Mouse (Mus musculus) small intestine, adult 2 months (tissue): Measurements from ENCODE around the gene Plxnb1.

ENCODE experiments used
- CTCF ChIP-seq: fragments of 200-500 bp; IDR thresholded peaks from 2 replicates; pipeline ENCODE4 v1.5.1; 2012; ENCODE audit warnings: low read depth, mild to moderate bottlenecking, control low read depth, inconsistent platforms, low read length, moderate library complexity, mixed read lengths; ENCODE audit not compliant: insufficient replicate concordance, insufficient read length; ENCODE audit errors: extremely low read depth
- POLR2A ChIP-seq: fragments of 200-500 bp; IDR thresholded peaks from 2 replicates; pipeline ENCODE4 v1.6.1; 2012; ENCODE audit warnings: low read depth, mild to moderate bottlenecking, control low read depth, inconsistent platforms, low read length, moderate library complexity

- no peak for TF ChIP-seq POLR2A
- TF ChIP-seq CTCF, result no peak
These were observed 39.7 kb upstream of the Plxnb1 start for GRCm38 (mm10) chr9:109055271-109056030.
